Mouse (Mus musculus): ENCODE measurements around the gene Mxra7.
A peak's percentile ranks its signal among the peaks of the same experiment; 100 is the strongest.
"Not testable (repeated sequence)": the region's sequence is repeated elsewhere in the genome, so short reads cannot be mapped to it uniquely, and the experiment has no call there.

Gene Mxra7

DNA sequence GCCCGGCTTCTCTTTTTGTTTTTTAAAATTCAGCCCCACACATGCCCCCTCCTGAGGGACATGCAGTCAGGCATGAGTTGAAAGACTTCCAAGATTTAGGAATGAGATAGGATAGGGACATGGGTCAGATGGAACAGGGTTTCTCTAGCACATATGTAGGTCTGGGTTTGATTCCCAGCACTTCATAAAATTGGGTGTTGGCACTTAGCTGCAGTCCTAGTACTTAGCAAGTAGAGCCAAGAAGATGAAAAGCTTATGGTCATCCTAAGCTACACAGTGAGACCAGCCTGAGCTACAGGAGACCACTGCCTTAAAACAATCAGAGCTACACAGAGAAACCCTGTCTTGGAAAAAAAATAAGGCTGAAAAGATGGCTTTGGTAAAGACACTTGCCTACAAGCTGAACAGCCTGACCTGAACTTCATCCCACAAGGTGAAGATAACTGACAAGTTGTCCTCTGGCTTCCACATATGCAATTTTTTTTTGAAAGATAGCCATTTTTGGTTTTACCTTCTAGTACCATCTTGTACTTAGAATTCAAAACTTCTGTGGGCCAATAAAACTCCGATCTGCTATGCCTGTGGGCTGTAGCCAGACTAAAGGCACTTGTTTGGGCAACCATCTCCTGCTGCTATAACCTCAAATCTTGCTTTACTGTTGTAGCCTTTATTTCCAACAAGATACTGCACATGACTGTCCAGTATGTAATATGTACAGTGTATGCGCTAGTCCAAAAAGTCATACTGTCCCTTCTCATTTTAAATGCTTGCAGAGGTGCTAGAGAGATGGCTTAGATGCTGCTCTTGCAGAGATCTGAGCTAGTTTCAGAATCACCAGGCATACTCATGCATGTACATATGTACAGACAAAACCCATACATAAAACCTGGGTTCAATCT, 19.6 kb upstream of the Mxra7 start:
- DNase-seq (ENCODE audit: low spot score), result no peak

DNA sequence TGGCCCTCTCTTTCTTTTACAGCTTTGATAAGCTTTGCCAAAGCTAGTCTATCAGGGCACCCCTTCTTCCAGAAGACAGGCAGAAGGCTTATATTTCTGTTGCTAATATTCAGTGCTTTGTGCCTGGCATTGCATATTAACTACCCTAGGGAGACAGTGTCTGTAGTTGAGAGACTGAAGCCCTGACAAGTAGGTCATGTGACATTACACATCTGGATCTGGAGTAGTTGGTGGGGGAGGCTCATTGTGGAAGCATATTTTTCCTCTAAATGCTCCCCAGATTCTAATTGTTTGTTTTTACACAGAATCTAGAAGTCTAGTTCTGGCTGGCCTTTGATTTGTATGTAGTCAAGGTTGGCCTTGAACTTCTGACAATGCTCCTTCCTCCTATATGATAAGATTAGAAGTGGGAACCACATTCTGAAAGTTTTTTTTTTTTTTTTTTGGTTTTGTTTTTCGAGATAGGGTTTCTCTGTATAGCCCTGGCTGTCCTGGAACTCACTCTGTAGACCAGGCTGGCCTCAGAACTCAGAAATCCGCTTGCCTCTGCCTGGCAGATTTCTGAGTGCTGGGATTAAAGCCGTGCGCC, 18.8 kb upstream of the Mxra7 start:
- DNase-seq (ENCODE audit: low spot score), result no peak

- peak; percentile 92 for DNase-seq (ENCODE audit: low spot score)
Measured at GRCm38 (mm10) chr11:116843261-116844233, 15.7 kb upstream of the Mxra7 start, which contains the start of the genes Mettl23 and Jmjd6. Mettl23 (plus strand) TSS chr11:116843278. Jmjd6 (minus strand) TSS chr11:116843449.

GRCm38 (mm10) chr11:116842531-116843260, 14.8 kb upstream of the Mxra7 start:
- no peak for DNase-seq (ENCODE audit: low spot score)

DNA sequence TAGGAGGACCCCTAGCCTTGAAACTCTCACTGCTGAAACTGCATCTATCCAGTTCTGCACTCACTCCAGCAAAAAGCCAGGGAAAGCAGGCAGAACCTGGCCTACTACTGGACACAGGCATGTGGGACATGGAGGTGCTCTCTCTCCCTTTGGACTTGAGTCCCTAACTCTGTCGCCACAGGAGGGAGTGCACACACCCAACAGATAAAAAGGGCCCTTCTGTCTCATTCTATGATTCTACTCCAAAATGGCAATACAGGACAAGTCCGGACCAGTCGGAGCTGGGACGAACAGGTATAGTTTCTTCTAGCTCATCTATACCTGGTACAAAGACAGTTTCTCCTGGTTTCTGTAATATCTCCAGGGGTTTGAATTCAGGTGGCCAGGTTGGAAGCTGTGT, 12.9 kb upstream of the Mxra7 start:
- DNase-seq (ENCODE audit: low spot score), result no peak

GRCm38 (mm10) chr11:116839601-116840000, 11.8 kb upstream of the Mxra7 start:
- no peak for DNase-seq (ENCODE audit: low spot score)

DNA sequence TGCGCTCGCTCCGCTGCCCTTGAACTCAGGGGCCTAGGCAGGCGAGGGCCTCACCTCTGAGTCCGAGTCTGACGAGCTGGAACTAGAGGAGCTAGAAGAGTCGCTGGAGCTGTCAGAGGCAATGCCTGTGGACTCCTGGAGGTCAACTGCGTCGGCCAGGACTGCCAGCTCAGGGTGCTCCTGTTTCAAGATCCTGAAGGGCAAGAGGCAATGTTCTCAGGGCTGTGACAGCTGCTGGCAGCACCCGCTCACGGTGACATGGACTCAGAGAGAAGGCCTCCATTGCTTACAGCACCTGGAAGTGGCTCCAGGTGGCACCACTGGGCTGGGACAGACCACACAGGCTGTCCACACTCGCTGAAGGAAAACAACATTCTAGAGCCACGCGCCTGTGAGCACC, 11.1 kb upstream of the Mxra7 start:
- no peak for DNase-seq (ENCODE audit: low spot score)

DNA sequence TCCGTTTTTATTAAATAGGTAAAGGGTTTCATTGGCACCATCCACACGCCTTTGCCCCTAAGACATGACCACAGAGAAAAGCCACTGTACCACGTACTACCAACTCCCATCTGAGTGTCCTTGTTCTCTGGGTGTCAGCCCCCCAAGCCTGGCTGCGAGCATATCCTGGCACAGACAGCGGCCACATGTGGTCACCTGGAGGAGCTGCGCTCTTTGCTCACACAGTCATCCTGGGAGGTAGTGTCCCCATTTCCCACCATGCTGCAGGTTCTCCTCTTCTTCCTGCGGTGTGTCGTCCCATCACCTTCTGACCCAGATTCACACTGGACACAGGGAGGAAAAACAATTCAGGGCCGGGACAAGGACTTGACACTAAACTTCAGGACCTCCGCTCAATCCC, 9.6 kb upstream of the Mxra7 start:
- DNase-seq (ENCODE audit: low spot score), result no peak

GRCm38 (mm10) chr11:116836283-116836682, 8.4 kb upstream of the Mxra7 start:
- no peak for DNase-seq (ENCODE audit: low spot score)

DNA sequence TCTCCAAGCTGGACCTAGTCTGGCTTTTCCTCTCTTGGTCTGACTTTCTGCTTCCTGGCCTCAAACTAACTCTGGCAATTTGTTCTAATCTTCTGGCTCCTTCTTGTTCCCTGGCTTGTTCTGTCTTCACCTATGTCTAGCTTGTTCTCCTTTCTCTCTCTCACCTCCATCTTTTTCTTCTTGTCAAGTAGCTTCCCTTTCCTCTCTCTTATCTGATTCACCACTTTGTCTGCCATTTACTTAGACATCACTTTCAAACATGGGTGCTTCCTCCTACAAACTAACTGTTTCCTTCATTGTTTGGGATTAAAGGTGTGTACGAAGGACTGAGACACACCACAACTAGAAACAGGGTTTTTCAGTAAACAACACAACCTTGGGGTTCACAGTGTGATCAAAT, 7.1 kb upstream of the Mxra7 start:
- DNase-seq (ENCODE audit: low spot score), result no peak

DNA sequence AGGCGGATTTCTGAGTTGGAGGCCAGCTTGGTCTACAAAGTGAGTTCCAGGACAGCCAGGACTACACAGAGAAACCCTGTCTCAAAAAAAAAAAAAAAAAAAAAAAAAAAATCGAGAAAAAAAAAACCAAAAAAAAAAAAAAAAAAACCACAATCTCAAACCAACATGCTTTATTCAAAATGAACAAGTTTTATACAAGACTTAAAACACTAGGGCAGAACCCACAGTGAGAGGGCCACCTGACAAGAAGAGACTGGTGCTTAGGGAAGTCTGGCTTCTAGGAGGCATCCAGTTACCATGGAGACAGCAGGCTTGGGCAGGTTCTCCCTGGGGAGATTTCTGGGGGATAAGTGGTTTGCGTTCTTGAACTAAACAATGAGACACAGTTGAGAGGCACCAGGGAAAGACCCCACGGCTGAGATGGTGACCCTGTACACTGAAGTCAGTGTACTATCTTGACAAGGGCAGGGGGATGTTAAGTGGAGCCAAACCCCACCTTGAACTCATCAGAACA, 4.4 kb upstream of the Mxra7 start:
- DNase-seq (ENCODE audit: low spot score), result no peak

- no peak for DNase-seq (ENCODE audit: low spot score)
Measured at GRCm38 (mm10) chr11:116826550-116827504, 1.0 kb downstream of the Mxra7 start.

- no peak for DNase-seq (ENCODE audit: low spot score)
Measured at GRCm38 (mm10) chr11:116825230-116825629, 2.6 kb downstream of the Mxra7 start.

- not testable (repeated sequence) for DNase-seq (ENCODE audit: low spot score)
Measured at GRCm38 (mm10) chr11:116823885-116824284, 4.0 kb downstream of the Mxra7 start.

DNA sequence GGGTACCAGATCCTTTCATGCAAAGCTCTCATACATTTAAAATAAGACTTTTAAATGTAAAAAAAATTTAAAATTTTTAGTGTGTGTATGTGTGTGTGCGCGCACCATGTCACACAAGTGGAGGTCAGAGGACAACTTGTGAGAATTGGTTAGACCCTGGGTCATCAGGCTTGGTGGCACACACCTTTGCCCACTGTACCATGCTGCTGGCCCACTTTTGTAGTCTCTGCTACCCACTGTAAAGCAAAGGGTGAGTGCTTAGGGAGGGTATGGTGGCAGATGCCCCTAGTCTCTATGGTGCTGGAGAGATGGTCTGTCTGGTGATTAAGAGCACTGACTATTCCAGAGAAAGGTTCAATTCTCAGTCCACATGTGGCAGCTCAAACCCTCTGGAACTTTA, 4.6 kb downstream of the Mxra7 start:
- no peak for DNase-seq (ENCODE audit: low spot score)

- no peak for DNase-seq (ENCODE audit: low spot score)
Measured at GRCm38 (mm10) chr11:116822626-116823025, 5.2 kb downstream of the Mxra7 start.

- no peak for DNase-seq (ENCODE audit: low spot score)
Measured at GRCm38 (mm10) chr11:116822215-116822614, 5.6 kb downstream of the Mxra7 start.

DNA sequence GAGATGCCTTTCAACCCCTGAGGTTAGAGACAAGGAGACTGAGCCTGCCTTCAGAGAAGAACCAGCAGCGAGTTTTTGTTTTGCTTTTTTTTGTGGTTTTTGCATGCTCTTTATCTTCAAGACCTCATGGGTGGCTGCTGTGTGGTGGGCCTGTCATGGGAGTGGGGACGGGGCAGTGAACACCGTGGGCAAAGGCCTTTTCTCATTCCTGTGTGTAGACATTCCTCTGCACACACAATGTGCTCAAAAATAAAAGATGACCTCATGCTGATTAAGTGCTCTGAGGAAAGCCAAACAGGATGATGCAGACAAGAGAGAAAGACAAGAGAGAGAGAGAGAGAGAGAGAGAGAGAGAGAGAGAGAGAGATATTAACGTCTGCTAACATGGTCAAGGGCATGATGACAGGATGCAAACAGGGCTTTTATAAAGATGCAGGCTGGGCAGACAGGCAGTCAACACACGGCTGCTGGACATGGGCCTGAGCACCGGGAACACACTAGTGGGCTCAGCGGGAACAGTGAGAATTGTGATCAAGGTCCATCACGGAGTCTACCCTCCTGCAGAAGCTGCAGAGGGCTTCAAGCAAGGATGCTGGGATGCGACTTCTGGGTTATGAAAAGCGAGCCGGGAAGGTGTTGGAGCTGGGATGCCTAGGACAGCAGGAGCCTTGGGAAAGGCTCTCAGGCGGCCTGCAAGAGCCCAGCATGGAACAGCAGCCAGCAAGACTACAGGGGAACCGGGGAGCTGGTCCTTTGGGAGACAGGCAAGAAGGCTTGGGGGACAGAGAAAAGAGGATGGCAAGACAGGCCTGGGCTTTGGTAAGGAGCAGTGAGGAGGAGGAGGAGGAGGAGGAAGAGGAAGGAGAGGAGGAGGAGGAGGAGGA, 6.5 kb downstream of the Mxra7 start:
- no peak for DNase-seq (ENCODE audit: low spot score)

- DNase-seq (ENCODE audit: low spot score), result no peak
Measured at GRCm38 (mm10) chr11:116819932-116820593, 7.8 kb downstream of the Mxra7 start.
